Mouse (Mus musculus) gastrocnemius, postnatal 25 days (tissue): ENCODE data around the gene Ugt1a10. TPM values are rescaled to one million over a fixed set of nuclear protein-coding genes. Genes with fewer than 3 reads are reported as not detected.

Experiments
- DNase-seq: peaks from one replicate; pipeline ENCODE4 v3.0.0; 2022
- total RNA-seq, 2 experiments: library from RNA; stranded (reverse); gene quantifications; 1 replicate in 1 of 2; 2 replicates in 1 of 2; pipeline ENCODE4 v1.2.3; 2021

Ugt1a10 gene
- total RNA-seq, 2 experiments from 2014 or later: not detected

DNA sequence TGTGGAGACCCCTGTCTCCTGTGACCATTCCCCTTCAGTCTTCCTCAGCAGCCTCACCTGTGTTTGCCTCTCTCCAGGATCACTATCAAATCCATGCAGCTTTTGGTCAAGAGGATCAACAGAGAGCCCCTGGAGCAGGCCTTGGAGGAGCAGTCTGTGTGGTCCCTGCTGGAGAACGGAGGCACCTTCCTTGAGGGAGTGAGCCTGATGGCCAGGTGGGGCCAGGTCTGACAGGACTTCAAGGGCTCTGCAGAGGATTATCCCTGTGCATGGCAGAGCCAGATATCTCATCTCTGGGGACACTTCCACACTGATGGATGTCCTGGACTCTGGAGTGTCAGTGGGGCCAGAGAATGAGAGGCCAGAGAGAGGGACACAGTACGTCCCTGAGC, 200.3 kb downstream of the Ugt1a10 start:
- no peak for DNase-seq

- DNase-seq: no peak
These were observed 201.0 kb downstream of the Ugt1a10 start for GRCm38 (mm10) chr1:88255989-88256754.

DNA sequence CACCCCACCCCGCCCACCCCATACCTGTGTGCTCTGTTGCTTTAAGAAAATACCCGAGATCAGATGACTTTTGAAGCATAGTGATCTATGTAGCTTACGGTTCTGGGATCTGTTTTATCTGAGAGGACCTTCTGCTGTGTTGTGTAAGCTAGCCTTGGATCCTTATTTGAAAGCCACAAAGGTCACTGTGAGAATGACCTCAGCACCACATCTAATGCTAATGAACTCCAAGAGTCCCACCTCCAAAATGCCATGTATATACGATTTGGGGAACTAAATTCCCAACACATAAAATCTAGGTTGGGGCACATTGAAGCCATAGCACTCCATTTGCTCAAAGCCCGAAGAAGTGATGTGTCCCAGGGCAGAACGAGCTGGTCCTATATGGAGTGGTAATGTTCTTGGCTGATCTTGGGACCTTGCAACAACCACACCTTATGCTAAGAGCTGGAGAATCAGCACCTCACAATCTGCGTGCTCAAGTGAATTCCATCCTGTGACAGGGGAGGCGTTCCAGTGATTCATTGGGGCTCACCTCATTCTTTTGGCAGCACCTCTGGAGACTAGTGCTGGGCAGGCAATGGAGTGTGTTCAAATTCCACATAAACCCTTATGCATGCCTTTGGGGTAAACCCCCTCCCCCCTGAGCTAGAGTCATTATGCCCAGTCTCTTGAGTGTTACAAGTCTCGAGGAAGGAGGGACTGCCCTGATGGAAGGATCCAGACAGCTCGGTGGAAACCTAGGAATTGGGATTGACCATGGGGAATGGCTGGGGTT, 201.9 kb downstream of the Ugt1a10 start:
- no peak for DNase-seq

- no peak for DNase-seq
These were observed 202.5 kb downstream of the Ugt1a10 start for GRCm38 (mm10) chr1:88257681-88258080.

GRCm38 (mm10) chr1:88258361-88258760, 203.2 kb downstream of the Ugt1a10 start:
- DNase-seq: no peak

- no peak for DNase-seq
These were observed 203.9 kb downstream of the Ugt1a10 start for GRCm38 (mm10) chr1:88258881-88259642.

- no peak for DNase-seq
These were observed 204.4 kb downstream of the Ugt1a10 start for GRCm38 (mm10) chr1:88259643-88260024.

DNA sequence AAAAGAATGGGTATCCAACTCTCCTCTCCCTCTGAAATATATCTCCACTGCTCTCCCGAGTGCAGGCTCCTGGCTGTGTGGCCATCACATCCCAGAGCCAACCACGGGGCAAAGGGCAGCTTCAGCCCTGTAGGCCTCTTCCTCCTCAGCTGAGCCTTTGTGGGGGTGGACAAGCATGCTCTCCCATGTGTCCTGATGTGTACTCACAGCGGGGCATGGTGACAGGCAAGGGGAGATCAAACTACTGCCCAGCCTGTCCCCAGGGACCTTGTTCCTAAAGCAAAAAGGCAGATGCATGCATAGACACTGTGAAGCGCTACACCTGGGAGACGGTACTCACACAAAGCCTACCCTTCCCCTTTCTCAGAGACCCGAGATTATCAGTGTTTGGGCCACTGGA, 204.9 kb downstream of the Ugt1a10 start:
- no peak for DNase-seq

DNA sequence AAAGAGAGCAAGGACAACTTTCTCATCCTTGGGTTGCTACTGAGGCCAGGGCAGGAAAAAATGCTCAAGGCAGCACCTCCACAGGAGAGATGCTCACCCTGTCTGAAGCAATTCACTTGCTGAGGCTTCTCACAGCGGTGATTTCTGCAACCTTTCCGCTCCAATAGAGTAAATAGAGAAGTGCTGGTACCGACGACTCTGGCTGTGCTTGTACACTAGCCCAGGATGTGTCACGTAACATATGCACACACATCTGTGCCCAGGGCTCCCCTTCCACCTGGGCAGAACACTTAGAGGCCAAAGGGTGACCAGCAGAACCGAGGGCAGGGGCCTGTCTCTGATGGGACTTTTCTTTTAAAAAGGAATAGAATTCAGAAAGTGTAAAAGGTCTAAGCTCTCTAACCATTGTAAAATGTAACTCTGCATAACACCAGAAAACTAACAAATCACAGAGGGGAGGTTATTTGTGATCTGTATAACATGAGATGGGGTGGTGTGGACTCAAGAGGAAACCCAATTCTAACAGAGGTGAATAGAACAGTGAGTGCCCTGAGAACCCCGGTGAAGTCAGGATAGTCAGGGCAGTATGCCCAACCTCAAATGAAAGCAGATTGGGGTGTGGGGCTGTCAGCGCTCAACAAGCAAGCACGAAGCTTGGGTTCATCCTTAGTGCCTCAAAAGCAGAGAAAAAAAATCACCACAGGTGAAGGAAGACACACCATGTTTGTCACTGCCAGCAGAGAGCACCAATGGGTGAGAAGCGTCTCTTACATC, 205.6 kb downstream of the Ugt1a10 start:
- no peak for DNase-seq

GRCm38 (mm10) chr1:88261706-88262105, 206.5 kb downstream of the Ugt1a10 start:
- DNase-seq: no peak

GRCm38 (mm10) chr1:88262255-88262654, 207.1 kb downstream of the Ugt1a10 start:
- no peak for DNase-seq

GRCm38 (mm10) chr1:88262961-88263360, 207.8 kb downstream of the Ugt1a10 start:
- no peak for DNase-seq

GRCm38 (mm10) chr1:88263778-88264177, 208.6 kb downstream of the Ugt1a10 start:
- no peak for DNase-seq

- DNase-seq: no peak
These were observed 209.2 kb downstream of the Ugt1a10 start for GRCm38 (mm10) chr1:88264237-88264868.

DNA sequence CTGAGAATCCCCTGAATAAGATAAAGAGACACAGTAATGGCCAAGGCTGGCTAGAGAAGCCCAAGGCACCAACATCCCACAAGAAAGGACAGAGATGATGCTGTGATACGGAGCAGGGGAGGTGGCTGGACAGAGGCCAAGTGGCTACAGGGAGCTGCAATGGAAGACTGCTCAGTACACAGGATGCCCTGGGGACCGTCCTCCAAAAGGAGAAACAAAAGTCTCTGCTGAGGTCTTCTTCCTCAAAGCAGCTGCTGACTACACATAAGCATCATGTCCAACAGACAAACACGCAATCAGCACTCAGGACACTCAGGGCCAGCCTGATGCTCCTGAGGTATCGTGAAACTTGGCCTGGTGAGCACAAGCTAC, 209.7 kb downstream of the Ugt1a10 start:
- no peak for DNase-seq

GRCm38 (mm10) chr1:88266123-88266522, 210.9 kb downstream of the Ugt1a10 start:
- DNase-seq: no peak

DNA sequence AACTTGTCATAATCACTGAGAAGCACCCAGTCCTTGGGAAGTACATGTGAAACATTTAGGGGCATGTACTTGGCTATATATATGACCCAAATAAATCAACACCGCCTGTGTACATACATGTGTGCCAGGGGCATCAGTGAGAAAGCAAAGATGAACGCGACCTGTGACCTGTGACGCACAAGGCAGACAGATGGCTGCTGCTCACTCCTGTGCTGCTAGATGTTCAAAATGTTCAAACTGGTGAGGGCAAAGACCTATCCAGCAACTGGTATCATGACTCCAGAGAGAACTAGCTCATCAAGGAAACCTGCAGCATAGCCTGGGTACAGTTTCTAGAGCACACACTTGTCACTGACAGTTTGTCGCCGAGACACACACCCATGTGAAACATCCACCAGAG, 212.3 kb downstream of the Ugt1a10 start:
- no peak for DNase-seq

DNA sequence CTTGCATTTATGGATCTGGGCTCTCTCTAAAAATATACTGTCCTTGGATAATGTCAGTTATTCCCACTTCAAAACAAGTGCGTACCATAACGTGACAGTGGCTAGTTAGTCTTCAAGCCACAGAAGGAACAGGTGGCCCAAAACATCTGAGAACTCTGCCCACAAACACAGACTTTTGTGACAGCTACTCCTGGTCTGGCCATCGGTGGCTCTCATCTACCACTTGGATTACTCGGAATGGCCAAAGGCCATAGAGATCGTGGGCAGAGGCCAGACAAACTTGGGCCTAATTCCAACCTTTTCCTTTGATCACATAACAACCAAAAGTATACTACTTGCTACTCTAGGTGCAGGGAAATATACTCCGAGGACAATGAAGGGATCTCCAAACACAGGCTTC, 212.9 kb downstream of the Ugt1a10 start:
- no peak for DNase-seq
